Mouse (Mus musculus): ENCODE results near the gene Pnma1.

Gene Pnma1

DNA sequence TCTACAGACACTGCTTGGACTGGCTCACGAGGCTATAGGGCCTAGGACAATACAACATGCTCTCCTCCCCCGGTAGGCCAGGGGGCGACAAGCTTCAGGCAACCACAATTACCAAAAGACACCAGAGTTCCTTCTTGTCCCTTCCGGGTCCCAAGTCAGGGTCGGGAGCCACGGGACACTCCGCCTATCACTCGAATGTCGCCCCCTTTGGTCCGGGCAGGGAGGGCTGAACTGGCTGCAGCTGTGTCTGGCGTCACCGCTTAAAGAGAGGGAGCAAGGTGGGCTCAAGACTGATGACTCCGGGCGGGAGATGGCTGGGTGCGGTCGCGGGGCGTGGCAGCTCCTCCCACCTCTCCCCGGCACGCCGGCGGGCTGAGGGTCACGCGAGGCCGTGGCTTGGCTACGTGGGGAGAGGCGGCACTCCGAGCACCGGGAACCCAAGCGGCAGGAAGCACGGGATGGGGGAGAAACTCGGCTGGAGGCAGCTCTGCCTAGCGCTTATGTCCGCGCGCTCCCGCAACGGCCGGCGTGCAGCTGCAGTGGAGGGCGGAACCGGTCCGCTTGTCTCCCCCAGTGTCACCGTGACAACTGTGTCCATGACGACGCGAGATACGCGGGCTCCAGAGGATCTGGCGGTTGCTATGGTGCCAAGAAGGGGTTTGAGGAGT lies at the start of gene Pnma1:
Pnma1 (minus strand) TSS at position 536 of the 668 bp plus-strand sequence.
- in situ Hi-C loops (cut with MboI, MseI), result no loop called here

DNA sequence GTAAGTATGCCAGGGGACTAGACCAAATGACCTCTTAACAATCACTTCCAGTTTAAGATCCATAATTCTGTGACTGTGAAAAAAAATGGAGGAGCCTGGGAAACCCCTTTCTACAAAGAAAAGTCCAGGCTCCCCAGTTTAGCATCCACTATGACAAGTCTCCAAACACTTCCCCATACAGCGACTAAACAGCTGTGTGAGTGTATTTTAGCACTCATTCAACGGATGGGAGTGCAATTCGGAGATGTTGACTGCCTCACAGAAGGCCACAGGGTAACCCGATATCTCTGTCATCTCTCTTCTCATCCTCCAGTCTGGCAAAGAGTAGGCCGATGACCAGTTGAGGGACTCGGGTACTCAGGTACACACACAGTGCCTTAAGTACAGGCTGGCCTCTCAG lies 46.9 kb upstream of the Pnma1 start:
- in situ Hi-C loops (cut with MboI, MseI), result no loop called here

DNA sequence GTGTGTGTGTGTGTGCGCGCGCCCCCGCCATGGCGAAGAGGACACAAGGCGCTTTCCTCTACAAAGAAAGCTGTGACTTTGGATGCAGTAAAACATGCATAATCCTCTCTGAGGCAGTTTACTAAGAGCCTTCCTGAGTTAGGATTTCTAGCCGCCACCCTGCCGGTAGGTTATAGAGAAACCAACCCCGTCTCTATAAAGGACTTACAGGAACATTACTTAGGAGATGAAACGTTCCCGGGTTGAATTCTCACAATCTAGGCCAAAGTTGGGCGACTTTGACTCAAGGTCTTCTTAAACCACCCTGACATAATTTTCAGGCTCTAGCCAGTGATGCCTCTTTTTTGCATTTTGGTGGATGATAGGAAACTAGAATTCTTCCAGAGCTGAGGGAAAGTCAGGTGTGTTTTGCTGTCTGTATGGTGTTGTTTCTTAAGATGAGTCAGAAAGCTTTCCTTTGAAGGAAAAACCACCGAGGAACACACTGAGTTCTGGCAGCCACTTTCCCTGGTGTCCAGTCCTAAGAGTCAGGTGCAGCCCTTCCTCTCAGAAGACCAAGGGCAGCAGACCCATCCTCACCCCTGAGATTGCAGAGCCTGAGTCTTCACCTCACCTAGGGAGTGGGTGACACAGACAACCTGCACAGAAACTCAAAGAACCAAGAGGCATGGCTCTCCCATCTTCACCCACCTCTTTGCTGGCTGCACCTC lies 46.3 kb upstream of the Pnma1 start:
- in situ Hi-C loops (cut with MboI, MseI), result no loop called here

DNA sequence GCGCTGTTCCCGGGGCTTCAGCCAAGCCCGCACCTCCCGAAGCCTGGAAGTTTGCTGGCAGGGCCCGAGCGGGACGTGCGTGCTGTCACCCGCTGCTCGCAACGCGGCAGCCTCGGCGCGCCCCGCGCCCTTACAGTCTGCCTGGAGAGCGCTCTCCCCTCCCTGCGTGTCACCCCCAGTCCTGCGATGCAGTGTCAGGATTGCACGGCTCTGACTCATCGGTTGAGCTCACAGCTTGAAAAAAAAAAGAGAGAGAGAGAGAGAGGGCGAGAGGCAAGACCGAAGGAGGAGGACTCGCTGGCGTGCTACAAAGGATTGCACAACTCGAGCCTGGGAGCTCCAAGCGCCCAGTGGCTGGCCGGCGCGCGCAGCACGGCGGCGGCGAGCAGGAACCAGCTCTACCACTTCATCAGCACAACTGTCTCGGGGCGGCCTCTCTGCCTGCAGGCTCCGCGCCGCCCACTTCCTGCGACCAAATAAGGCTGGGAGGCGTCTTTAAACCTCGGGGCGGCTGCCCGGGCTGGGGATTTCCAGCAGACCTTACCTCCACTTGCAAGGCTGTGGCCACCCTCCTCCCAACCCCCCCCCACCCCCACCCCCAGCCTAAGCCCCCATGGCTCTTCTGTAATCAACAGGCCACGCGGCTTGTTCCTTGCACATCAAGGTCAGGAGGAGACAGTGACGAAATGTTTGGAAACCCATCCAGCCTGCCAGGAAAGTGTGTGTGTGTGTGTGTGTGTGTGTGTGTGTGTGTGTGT lies 45.5 kb upstream of the Pnma1 start:
- in situ Hi-C loops (cut with MboI, MseI), result no loop called here

DNA sequence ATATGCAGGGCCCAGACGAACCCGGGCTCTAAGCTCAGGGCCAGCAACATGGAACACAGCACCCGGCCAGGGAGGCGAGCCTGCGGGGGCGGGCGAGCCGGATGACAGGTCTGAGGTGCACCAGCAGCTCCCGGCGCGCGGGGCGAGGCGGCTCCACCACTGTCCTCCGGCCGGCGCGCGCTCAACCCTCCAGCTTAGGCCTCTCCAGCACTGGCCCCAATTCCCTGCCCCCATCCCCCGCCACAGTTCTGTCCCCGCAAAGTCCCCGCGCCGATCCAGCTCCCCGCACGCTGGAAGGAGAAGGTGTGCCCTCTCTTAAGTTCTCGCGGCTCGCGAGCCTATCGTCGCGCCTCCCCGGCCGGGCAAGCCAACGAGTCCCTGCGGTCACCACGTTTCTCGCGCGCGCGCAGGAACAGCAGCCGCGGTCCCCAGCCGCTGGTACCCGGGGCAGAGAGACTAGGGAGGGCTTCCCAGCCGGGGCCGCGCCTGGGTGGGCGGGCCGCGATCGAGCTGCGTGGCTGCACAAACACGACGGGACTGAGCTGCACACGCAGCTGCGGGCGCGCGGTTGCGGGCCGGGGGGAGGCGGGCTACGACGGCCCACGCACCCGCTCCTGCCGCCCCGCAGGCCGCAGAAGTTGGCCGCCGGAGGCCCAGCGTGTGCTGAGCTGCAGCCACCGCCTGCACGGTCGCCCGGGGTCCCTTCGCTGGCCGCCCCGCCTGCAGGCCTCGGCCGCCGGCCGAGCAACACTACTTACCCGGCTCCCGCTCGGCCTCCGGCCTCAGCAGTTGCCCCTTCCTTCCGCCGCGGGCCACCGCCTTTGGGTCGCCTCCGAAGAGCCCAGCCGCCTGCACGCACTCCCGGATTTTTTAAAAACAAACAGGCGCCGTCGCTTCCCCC lies 44.7 kb upstream of the Pnma1 start:
- in situ Hi-C loops (cut with MboI, MseI), result no loop called here

DNA sequence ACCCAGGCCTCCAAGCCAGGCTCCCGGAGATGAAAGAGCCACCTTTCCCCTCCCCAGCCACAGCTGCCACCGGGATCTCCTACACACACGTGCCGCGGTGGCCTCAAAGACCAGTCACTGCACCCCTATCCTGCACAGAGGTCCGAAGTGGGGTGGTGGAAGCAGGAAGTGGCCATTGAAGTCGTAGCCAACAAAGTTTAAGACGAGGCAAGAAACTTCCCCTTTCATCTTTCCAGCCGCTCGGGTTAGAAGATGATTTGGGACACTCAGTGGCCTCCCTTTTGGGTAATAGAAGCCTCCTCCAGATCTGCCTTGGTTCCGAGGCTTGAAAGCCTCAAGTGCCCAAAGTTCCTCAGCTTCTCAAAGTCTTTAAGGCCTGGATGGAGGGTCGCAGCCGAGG lies 44.0 kb upstream of the Pnma1 start:
- in situ Hi-C loops (cut with MboI, MseI), result no loop called here

DNA sequence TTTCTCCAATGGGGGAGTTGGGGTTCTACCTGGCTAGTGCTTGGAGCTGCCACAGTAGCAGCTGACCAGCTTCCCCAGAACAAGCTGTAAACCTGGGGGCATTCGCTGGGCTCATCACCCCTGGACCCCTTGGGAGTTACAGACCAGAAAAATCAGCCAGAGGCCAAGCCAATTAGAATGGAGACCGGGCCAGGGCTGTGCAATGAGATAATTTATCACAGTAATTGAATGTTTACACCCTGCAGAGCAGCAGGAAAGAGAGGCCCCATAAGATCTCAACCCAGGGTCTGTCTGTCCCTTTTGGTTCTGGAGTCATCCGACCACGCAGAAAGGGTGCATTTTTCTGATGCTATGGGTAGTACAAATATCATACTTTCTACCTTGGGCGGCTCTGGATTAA lies 43.5 kb upstream of the Pnma1 start:
- in situ Hi-C loops (cut with MboI, MseI), result no loop called here

DNA sequence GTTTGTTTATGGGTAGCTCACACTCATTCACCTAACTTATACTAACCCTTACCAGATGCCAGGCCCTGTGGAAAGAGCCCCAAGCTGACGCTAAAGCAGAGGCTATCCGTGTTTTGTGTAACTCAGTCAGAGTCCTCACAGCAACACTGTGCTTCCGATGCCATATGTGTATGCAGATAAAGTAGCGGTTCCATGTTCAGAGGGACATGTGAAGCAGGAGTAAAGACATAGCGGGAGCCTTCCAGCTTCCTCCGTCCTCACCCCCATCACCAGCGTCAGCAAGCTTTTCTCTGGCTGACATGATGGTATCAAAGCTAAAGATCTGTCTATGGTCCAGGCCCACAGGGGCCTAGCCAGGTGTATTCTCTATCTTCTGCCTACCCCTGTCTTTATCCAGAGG lies 42.9 kb upstream of the Pnma1 start:
- in situ Hi-C loops (cut with MboI, MseI), result no loop called here

DNA sequence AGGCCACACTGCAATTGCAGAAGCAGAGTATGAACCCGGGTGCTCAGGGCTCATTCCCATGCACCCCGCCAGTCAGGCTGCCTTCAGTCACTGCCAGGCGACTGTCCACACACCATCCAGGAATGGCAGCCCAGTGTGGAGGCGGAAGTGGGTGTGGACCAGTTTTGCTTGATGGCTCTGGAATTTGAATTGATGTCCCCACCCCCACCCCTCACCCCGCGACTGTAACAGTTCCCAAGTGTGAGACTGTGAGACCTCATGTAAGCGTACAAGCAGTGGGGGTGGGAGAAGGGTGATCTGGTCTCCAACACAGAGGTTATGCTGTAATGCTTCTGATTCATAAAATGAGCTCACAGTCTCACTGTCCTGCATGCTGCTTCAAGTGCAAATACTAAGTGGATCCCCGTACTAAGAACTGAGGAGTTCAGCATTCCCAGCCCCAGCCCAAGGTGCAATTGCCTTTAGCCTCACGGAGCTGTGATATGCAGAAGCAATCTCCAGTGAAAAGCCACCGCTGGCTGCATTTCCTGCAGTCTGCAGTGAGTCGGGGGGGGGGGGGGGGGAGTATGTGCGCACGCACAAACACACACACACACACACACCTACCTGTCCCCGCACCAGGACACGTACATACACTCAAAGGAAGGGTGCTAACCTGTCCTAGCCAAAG lies 42.0 kb upstream of the Pnma1 start:
- in situ Hi-C loops (cut with MboI, MseI), result no loop called here

DNA sequence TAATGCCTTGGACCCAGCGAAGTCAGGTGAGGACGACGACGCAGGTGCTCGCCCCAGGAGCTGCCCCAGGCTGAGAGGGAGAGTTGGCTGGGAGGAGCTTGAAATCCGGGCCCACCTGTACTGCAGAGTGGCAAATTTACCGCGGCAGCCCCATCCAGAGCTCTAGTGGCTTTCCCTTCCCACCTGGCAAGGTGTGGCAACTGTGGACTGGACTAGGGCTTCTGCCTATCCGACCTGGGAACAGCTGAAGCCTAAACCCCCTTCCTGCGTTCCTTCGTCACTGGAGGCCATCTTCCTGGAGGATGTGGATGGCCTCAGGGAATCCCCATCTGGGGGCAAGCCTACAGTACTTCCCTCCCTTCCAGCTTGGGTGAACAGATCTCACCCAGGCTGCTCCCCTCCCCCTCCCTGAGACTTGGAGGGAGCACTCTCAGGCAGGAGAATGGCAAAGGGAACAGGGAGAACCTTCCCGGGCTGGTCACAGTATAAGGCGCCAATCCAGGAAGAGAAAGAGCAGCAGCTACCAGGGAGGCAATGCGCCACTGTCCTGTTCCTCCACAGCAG lies 40.7 kb upstream of the Pnma1 start:
- in situ Hi-C loops (cut with MboI, MseI), result loop anchor here (5.0 kb wide), 1 partner anchor 1508 kb away; no protein-coding TSS in a partner anchor

DNA sequence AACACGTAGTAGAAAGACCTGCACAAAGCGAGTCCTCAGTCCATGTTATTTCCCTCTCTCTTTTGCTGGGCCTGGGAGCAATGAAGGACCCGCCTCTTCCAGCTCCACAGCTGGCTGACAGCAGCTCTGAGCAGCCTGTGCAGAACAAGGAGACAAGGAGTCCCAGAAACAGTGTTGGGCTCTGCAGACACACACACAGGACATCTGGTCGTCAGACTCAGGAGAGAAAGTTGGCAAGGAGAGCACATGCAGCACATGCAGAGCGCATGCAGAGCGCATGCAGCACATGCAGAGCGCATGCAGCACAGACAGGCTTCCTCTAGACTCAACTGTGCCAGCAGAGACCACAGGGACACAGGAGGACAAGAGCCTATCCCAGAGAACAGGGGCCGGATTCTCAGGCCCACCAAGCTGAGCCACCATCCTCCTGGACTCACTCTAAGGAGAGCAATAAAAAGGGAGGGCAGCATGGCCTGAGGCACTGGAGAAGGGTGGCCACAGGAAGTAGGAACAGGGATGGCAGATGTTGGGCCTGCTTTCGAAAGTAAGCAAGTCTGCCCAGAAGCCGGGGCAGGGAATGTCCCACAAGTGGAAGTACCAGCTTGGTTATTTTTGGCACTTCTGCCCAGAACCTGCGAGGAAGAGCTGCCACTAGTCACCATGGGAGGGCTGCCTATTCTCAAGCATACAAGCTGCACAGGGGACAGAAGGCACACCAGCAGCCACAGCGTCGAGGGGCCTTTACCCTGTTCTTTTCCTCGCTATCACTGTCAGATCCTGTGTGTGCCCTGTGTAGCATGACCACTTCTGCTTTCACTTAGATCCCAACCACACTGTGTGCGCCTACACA lies 39.7 kb upstream of the Pnma1 start:
- in situ Hi-C loops (cut with MboI, MseI), result loop anchor here (5.0 kb wide), 1 partner anchor 1509 kb away; no protein-coding TSS in a partner anchor

DNA sequence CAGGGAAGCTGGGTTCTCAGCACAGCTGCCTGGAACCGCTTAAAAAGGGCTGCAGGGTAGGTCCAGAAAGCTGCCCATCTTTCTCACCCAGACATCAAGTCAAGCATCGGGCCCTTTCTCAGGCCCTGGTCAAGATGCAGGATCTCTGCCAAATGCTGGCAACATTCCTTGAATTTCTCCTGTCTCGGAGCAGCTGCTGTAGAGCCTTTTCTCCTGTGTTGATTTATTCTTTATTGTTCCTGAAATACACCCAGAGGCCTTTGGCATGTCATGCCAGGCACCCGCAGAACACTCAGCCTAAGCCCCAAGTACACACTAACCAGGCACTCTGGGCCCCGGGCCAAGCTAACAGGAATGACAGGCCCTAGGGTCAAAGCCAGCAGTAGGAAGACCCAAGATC lies 38.7 kb upstream of the Pnma1 start:
- in situ Hi-C loops (cut with MboI, MseI), result loop anchor here (5.0 kb wide), 1 partner anchor 1510 kb away; no protein-coding TSS in a partner anchor

DNA sequence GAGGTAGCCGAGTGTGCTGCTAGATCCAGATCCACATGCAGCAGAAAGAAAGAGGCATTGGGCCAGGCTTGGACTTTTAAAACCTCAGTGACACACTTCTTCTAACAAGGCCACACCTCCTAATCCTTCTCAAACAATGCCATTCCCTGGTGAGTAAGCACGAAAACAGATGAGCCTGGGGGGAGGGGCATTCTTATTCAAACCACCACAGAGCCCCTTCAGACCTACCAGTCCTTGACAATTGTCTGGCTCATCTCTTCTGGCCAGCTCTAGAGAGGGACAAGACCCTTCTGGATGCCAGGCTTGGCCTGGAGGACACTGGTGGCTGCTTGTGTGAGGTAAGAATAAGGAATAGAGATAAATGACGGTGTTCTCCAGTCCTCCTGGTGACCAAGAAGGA lies 38.2 kb upstream of the Pnma1 start:
- in situ Hi-C loops (cut with MboI, MseI), result loop anchor here (5.0 kb wide), 1 partner anchor 1511 kb away; no protein-coding TSS in a partner anchor

DNA sequence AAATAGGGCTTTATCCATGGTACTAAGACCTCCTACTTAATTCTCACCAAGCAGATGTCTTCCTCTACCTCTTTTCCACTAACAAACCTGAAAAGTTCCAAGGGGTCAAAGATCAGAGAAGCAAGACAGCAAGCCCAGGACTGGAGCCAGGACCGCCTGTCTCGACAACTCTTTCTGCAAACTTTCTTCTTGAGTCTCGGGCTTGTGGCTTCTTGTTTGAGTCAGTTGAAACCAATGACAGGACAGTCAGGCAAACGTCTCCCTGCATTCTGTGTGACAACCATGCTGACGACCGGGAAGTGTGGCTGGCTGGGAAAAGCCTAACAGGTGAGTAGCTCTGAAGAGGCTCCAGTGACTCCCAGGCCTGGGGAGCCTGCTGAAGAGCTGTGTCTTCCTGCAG lies 37.3 kb upstream of the Pnma1 start:
- in situ Hi-C loops (cut with MboI, MseI), result loop anchor here (5.0 kb wide), 1 partner anchor 1512 kb away; no protein-coding TSS in a partner anchor

DNA sequence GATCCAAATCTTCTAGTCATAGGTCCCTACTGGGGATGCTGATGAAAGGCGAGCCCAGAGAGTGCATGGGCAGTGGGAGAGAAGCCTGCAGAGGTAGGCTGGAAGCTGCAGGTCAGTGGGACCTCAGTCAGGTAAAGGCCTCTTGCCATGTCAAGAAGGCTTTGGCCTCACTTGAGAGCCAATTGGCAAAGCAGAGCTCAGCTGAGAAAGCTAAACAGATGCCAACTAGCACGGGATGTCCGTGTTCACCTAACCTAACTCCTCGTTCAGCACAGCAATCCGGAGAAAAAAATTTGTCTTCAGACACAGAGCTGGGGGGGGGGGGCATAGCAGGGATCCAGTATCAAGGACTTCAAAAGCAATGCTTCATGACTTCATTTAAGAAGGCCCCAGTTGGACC lies 36.7 kb upstream of the Pnma1 start:
- in situ Hi-C loops (cut with MboI, MseI), result loop anchor here (5.0 kb wide), 1 partner anchor 1512 kb away; no protein-coding TSS in a partner anchor

DNA sequence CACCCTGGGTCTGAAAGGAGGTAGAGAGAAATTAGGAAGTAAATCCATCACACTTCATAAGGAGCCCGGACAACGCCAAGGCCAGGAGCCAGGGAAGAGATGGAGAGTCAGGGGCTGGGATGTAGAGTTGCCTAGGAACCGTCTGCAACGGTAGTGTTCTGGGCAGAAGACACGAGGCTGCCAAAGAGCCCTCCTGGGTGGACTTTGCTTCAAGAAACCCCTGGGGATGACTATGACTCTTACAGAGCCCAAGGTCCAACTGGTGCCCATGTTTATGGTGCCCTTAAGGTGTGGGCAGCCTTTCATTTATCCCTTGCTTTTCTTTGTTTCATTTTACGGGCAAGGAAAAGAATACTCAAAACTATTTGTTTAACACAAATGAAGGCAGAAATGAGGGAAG lies 33.7 kb upstream of the Pnma1 start:
- in situ Hi-C loops (cut with MboI, MseI), result no loop called here

DNA sequence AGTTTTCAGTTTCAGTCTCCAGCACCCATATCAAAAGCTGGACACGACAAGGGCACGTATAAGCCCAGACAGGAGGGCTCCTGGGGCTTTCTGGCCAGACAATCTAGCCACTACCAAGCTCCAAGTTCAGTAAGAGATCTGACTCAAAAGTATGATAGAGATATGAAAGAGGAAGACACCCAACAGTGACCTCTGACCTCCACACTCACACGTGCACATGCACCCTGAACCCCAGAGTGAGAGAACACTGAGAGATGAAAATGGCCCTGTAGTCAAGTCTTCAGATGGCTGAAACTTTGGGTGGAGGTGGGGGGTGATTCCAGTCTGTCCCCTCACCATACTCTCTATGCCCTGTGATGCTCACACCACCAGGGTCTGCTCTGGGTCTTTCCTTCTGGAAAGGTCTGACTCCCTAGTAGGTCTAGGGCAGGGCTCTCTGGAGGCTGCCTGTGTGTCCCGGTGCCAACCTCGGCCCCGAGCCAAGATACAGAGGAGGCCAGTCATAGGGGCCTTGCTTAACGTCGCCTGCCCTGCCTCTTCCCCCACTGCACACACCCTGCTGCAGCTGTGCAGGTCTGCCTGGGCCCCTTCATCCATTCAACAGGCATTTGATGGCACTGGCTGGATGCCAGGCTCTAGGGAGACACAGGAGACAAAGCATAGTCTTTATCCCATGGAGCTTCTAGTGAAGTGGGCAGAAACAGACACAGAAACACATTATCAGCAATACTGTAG lies 32.6 kb upstream of the Pnma1 start:
- in situ Hi-C loops (cut with MboI, MseI), result no loop called here

DNA sequence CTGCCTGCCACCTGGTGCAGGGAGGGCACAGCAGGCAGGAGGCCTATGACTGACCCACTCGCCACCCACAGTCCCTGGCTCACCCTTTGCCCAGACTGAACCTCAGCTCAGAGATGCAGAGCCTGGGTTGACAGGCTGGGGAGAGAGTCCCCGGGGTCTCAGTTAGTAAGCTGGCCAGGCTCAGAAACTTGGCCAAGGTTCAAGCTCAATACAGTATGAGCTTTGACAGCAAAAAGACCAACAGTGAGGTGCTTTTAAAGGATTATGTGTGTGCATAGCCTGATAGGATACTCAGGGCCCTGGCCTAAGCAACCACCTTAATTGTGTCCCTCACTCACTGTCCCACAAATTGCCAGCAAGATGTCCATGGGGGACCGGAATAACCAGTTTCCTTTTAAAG lies 31.8 kb upstream of the Pnma1 start:
- in situ Hi-C loops (cut with MboI, MseI), result no loop called here

Measured in T-helper 1 cell (primary cell).